Mouse (Mus musculus): ENCODE data around the gene Zfp365. TPM values are rescaled to one million over a fixed set of nuclear protein-coding genes. Genes with fewer than 3 reads are reported as not detected.

Zfp365 gene
- total and polyA plus RNA-seq, 3 experiments, result 1.0 to 4.0 (median 1.2) TPM

- Histone ChIP-seq H3K4me2 (ENCODE audit: insufficient read depth, low read depth, poor library complexity, severe bottlenecking) (no peak overlapping the region), H3K79me2 (replicated peaks; ENCODE audit: control insufficient read depth, extremely low read depth, insufficient read depth, poor library complexity, severe bottlenecking) (no peaks in the 10 kb centered on the region), H3K36me3 (replicated peaks in 1 of 2; ENCODE audit: control insufficient read depth in 1 of 2, insufficient read depth in 1 of 2, low read length in 1 of 2) (no peaks in the 10 kb centered on the region), H3K4me1 (ENCODE audit: control insufficient read depth in 1 of 2, insufficient read depth in 2 of 2) (peaks cover 0 to 3% of the 10 kb centered on the region in 2 experiments; a peak in 3 of 4 replicates), H3K27me3 (replicated peaks) (no peaks in the 10 kb centered on the region), H3K27ac (ENCODE audit: insufficient read depth, low read depth) (no peak overlapping the region), H3K9me3 (replicated peaks; ENCODE audit: low read length) (no peaks in the 10 kb centered on the region), H3K9ac (ENCODE audit: insufficient read depth, low read depth) (no peak overlapping the region), H3K4me3 (replicated peaks in 1 of 3; ENCODE audit: low read depth in 2 of 3, low read length in 2 of 3, poor library complexity in 1 of 3) (no peak overlapping the region)
- TF ChIP-seq GABPA (IDR thresholded peaks at IDR 0.05; ENCODE audit: insufficient replicate concordance, low read depth, low read length) (no peak), CHD2 (IDR thresholded peaks at IDR 0.05; ENCODE audit: low read length) (no peak), MEF2A (IDR thresholded peaks at IDR 0.05; ENCODE audit: borderline replicate concordance, low read depth, low read length) (no peak), JUND (conservative IDR thresholded peaks at IDR 0.05; ENCODE audit: low read depth, low read length) (no peak), USF2 (conservative IDR thresholded peaks at IDR 0.05; ENCODE audit: low read depth, low read length) (no peak), RAD21 (IDR thresholded peaks at IDR 0.05; ENCODE audit: low read depth, low read length) (no peak), MAFK (IDR thresholded peaks at IDR 0.05; ENCODE audit: insufficient replicate concordance, low read length) (no peak)
- in situ Hi-C loops (cut with MboI; ENCODE audit: low pct_ligation_motif_present, low pct_unique_long_range_greater_than_20kb, low sequenced_read_pairs) (loop anchor here (10.0 kb wide), 1 partner anchor 277 kb away; no protein-coding TSS in a partner anchor), dilution Hi-C loops (cut with MboI; ENCODE audit: extremely low pct_ligation_motif_present, extremely low pct_unique_long_range_greater_than_20kb, low sequenced_read_pairs) (no loop called here)
- DNase-seq (ENCODE audit: extremely low read depth), result no peak
These were observed 44.2 kb downstream of the Zfp365 start for GRCm38 (mm10) chr10:67868234-67868633.

- in situ Hi-C loops (cut with MboI; ENCODE audit: low pct_ligation_motif_present, low pct_unique_long_range_greater_than_20kb, low sequenced_read_pairs), result loop anchor here (10.0 kb wide), 1 partner anchor 279 kb away; no protein-coding TSS in a partner anchor
- H3K27me3 ChIP-seq (replicated peaks), result no peaks in the 10 kb centered on the region
- no peaks in the 10 kb centered on the region for H3K79me2 ChIP-seq (replicated peaks; ENCODE audit: control insufficient read depth, extremely low read depth, insufficient read depth, poor library complexity, severe bottlenecking)
- H3K36me3 ChIP-seq (replicated peaks in 1 of 2; ENCODE audit: control insufficient read depth in 1 of 2, insufficient read depth in 1 of 2, low read length in 1 of 2), result no peaks in the 10 kb centered on the region
- H3K4me1 ChIP-seq (ENCODE audit: control insufficient read depth in 1 of 2, insufficient read depth in 2 of 2), result peaks cover 0 to 3% of the 10 kb centered on the region in 2 experiments; a peak in 3 of 4 replicates
- H3K4me2 ChIP-seq (ENCODE audit: insufficient read depth, low read depth, poor library complexity, severe bottlenecking), result no peak overlapping the region
- no peak overlapping the region for H3K27ac ChIP-seq (ENCODE audit: insufficient read depth, low read depth)
- DNase-seq (ENCODE audit: extremely low read depth), result no peak
- dilution Hi-C loops (cut with MboI; ENCODE audit: extremely low pct_ligation_motif_present, extremely low pct_unique_long_range_greater_than_20kb, low sequenced_read_pairs), result no loop called here
- no peak overlapping the region for H3K4me3 ChIP-seq (replicated peaks in 1 of 3; ENCODE audit: low read depth in 2 of 3, low read length in 2 of 3, poor library complexity in 1 of 3)
- H3K9ac ChIP-seq (ENCODE audit: insufficient read depth, low read depth), result no peak overlapping the region
- H3K9me3 ChIP-seq (replicated peaks; ENCODE audit: low read length), result peaks cover 2% of the 10 kb centered on the region
- TF ChIP-seq ZMIZ1 (IDR thresholded peaks at IDR 0.05; ENCODE audit: low read depth, low read length), result no peak
- no peak for TF ChIP-seq BHLHE40 (IDR thresholded peaks at IDR 0.05; ENCODE audit: low read depth, low read length)
- TF ChIP-seq SIN3A (IDR thresholded peaks at IDR 0.05; ENCODE audit: low read length), result no peak
- TF ChIP-seq ZNF384 (IDR thresholded peaks at IDR 0.05; ENCODE audit: low read depth, low read length), result no peak
- no peak for TF ChIP-seq ETS1 (conservative IDR thresholded peaks at IDR 0.05; ENCODE audit: low read depth, low read length)
- no peak for TF ChIP-seq JUND (conservative IDR thresholded peaks at IDR 0.05; ENCODE audit: low read depth, low read length)
- TF ChIP-seq TBP (conservative IDR thresholded peaks at IDR 0.05; ENCODE audit: low read depth, low read length), result no peak
- no peak for TF ChIP-seq EP300 (IDR thresholded peaks at IDR 0.05; ENCODE audit: low read length)
These were observed 46.6 kb downstream of the Zfp365 start for GRCm38 (mm10) chr10:67865841-67866240.
